Mouse (Mus musculus): ENCODE data around the gene Olfr585. TPM values are rescaled to one million over a fixed set of nuclear protein-coding genes. Genes with fewer than 3 reads are reported as not detected.

The Olfr585 gene
- not detected for polyA plus RNA-seq (2017; shearing (Covaris generic))

DNA sequence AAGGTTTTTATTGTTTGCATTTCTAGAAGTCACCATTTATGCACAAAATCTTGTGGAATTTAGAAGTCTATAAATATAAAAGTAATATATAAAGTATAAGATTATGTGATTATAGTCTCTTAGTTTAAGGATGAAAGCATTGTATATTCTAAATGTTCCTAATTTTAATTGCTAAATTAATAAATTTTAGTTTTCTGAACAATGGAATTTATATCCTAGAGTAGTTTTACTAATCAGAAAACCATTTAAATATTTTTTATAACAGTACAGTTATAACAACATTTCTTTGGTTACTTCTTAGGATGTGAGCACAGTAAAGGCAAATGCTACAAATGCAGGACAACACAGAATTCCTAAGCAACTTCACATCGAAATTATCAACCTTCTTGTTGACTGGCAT is at the start of gene Olfr585:
Olfr585 (plus strand) TSS at position 301 of the 400 bp plus-strand sequence.

DNA sequence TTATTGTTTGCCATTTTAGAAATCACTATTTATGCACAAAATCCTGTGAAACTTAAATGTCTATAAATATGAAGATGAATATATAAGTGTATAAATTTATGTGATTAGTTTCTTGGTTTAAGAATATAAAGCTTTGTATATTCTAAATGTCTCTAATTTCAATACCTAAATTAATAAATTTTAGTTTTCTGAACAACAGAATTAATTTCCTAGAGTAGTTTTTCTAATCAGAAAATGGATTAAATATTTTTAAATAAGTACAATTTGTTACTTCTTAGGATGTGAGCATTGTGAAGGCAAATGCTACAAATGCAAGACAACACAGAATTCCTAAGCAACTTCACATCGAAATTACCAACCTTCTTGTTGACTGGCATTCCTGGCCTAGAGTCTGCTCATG is 46.5 kb upstream of the Olfr585 start, which contains the start of gene Olfr583:
Olfr583 (plus strand) TSS at position 301 of the 400 bp plus-strand sequence.

DNA sequence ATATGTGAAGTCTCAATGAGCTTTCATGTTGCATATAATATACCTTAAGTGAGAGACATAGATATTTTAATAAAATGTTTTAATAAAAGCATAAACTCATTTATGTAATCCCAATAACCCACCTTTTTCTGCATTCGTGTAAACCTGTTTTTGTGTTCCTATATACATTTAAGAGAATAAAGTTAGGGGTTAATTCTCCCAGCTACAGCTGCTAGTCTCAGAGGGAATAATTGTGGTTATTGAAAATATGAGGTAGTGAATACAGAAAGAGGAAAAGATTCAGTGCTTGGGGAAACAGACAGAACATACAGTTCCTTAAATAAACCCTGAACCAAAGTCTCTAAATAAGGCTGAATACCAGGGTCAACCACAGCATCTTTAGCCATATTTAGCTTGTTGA is 15.9 kb upstream of the Olfr585 start, which contains the start of gene Olfr584:
Olfr584 (plus strand) TSS at position 301 of the 400 bp plus-strand sequence.

GRCm38 (mm10) chr7:103125538-103125937 is 28.0 kb downstream of the Olfr585 start, which contains the start of gene Olfr586:
Gene Olfr586 (minus strand): TSS chr7:103125638.

GRCm38 (mm10) chr7:103140579-103140978 is 43.1 kb downstream of the Olfr585 start, which contains the start of gene Olfr588-ps1:
Gene Olfr588-ps1 (plus strand): TSS chr7:103140879.

Other genes with a start within 250 kb of the Olfr585 start
- not detected for gene Olfr566, start 239.0 kb upstream of the Olfr585 start, polyA plus RNA-seq (2017; shearing (Covaris generic))
- 0.41 TPM for gene Olfr568, start 220.6 kb upstream of the Olfr585 start, polyA plus RNA-seq (2017; shearing (Covaris generic))
- not detected for gene Olfr569, start 206.8 kb upstream of the Olfr585 start, polyA plus RNA-seq (2017; shearing (Covaris generic))
- gene Olfr570, start 203.1 kb upstream of the Olfr585 start, polyA plus RNA-seq (2017; shearing (Covaris generic)): not detected
- gene Olfr571, start 180.2 kb upstream of the Olfr585 start, polyA plus RNA-seq (2017; shearing (Covaris generic)): not detected
- gene Olfr572, start 173.3 kb upstream of the Olfr585 start, polyA plus RNA-seq (2017; shearing (Covaris generic)): not detected
- gene Olfr573-ps1, start 155.1 kb upstream of the Olfr585 start, polyA plus RNA-seq (2017; shearing (Covaris generic)): 0.44 TPM
- not detected for gene Olfr574, start 149.3 kb upstream of the Olfr585 start, polyA plus RNA-seq (2017; shearing (Covaris generic))
- not detected for gene Olfr575, start 138.9 kb upstream of the Olfr585 start, polyA plus RNA-seq (2017; shearing (Covaris generic))
- gene Olfr576, start 135.1 kb upstream of the Olfr585 start, polyA plus RNA-seq (2017; shearing (Covaris generic)): not detected
- gene Olfr577, start 121.8 kb upstream of the Olfr585 start, polyA plus RNA-seq (2017; shearing (Covaris generic)): 0.20 TPM
- gene Olfr578, start 108.4 kb upstream of the Olfr585 start, polyA plus RNA-seq (2017; shearing (Covaris generic)): not detected
- gene Olfr582, start 59.7 kb upstream of the Olfr585 start, polyA plus RNA-seq (2017; shearing (Covaris generic)): not detected
- gene Olfr583, start 46.4 kb upstream of the Olfr585 start, polyA plus RNA-seq (2017; shearing (Covaris generic)): not detected
- gene Olfr584, start 15.8 kb upstream of the Olfr585 start, polyA plus RNA-seq (2017; shearing (Covaris generic)): not detected
- not detected for gene Olfr586, start 27.9 kb downstream of the Olfr585 start, polyA plus RNA-seq (2017; shearing (Covaris generic))
- gene Olfr588-ps1, start 43.2 kb downstream of the Olfr585 start, polyA plus RNA-seq (2017; shearing (Covaris generic)): not detected
- not detected for gene Olfr589, start 58.6 kb downstream of the Olfr585 start, polyA plus RNA-seq (2017; shearing (Covaris generic))
- 0.07 TPM for gene Olfr591, start 80.6 kb downstream of the Olfr585 start, polyA plus RNA-seq (2017; shearing (Covaris generic))
- gene Olfr592, start 87.1 kb downstream of the Olfr585 start, polyA plus RNA-seq (2017; shearing (Covaris generic)): not detected
- gene Olfr593, start 114.1 kb downstream of the Olfr585 start, polyA plus RNA-seq (2017; shearing (Covaris generic)): not detected
- 0.27 TPM for gene Olfr594, start 119.3 kb downstream of the Olfr585 start, polyA plus RNA-seq (2017; shearing (Covaris generic))
- gene Usp17ld, start 154.8 kb downstream of the Olfr585 start, polyA plus RNA-seq (2017; shearing (Covaris generic)): not detected
- not detected for gene Olfr596, start 207.9 kb downstream of the Olfr585 start, polyA plus RNA-seq (2017; shearing (Covaris generic))
- not detected for gene Olfr597, start 218.6 kb downstream of the Olfr585 start, polyA plus RNA-seq (2017; shearing (Covaris generic))
- gene Olfr598, start 225.8 kb downstream of the Olfr585 start, polyA plus RNA-seq (2017; shearing (Covaris generic)): not detected
- not detected for gene Olfr599, start 238.2 kb downstream of the Olfr585 start, polyA plus RNA-seq (2017; shearing (Covaris generic))